Comparison of ENCODE assay signal across 9 mouse cellular contexts in genomic region chr10:42270277-42271083, GRCm38 (mm10). TPM values are rescaled to one million over a fixed set of nuclear protein-coding genes. Genes with fewer than 3 reads are reported as not detected.
DNase-seq lines count a peak whose midpoint lies in the region; ATAC-seq lines count a peak whose summit lies in the region.
"Had no signal": no experiment of that assay in that cellular context is flagged by ENCODE, and none has a peak within 500 bp of the region (broad histone marks: within the 10 kb centered on the region; RNA-seq: fewer than 3 reads in every experiment).

No protein-coding gene starts in this region.

- peak; percentile 70 for DNase-seq in adrenal gland, adult 2 months
- no peak for DNase-seq in adrenal gland, postnatal 25 days
- peak; percentile 74 to 80 for DNase-seq in spleen, postnatal 36 days (ENCODE audit: low spot score in 2 of 2)
- DNase-seq in spleen, postnatal 14 days (ENCODE audit: low spot score in 2 of 2): no peak
- peak; percentile 45 for DNase-seq in thymus, postnatal 4 days
- no peak for DNase-seq in forebrain, embryonic 14.5 days (ENCODE audit: low spot score)
- no peak for DNase-seq in left cerebral cortex, adult 18-20 months (ENCODE audit: low spot score in 2 of 2)

- H3K27me3 ChIP-seq in lung, embryonic 15.5 days: no peaks in the 10 kb centered on the region
- 0 out of 2 replicates have a peak, but pooled peaks cover 3% of the 10 kb centered on the region for H3K27me3 ChIP-seq in forebrain, embryonic 14.5 days (replicated peaks; ENCODE audit: control insufficient read depth, insufficient read depth, low read length)

- no peak overlapping the region for H3K4me3 ChIP-seq in lung, embryonic 15.5 days
- H3K4me3 ChIP-seq in forebrain, embryonic 14.5 days (ENCODE audit: low read depth, low read length): no peak overlapping the region
- H3K4me3 ChIP-seq: midbrain, embryonic 12.5 days had no signal

- no peak for ATAC-seq in lung, embryonic 15.5 days (ENCODE audit: borderline replicate concordance, extremely low read depth, low FRiP score, low TSS enrichment)
- ATAC-seq in forebrain, embryonic 14.5 days: no peak

- peaks cover 37% of the 10 kb centered on the region for H3K36me3 ChIP-seq in lung, embryonic 15.5 days
- no peaks in the 10 kb centered on the region for H3K36me3 ChIP-seq in forebrain, embryonic 14.5 days (ENCODE audit: control insufficient read depth, insufficient read depth, low read length)

- no peaks in the 10 kb centered on the region for H3K9me3 ChIP-seq in lung, embryonic 15.5 days
- H3K9me3 ChIP-seq in forebrain, embryonic 14.5 days (replicated peaks; ENCODE audit: control insufficient read depth, low read length): no peaks in the 10 kb centered on the region
- H3K9me3 ChIP-seq: midbrain, embryonic 12.5 days had no signal

- H3K9ac ChIP-seq in lung, embryonic 15.5 days: no peak overlapping the region
- no peak overlapping the region for H3K9ac ChIP-seq in forebrain, embryonic 14.5 days (ENCODE audit: low read length)
- H3K9ac ChIP-seq: midbrain, embryonic 12.5 days had no signal

- H3K4me1 ChIP-seq in lung, embryonic 15.5 days: peaks cover 63% of the 10 kb centered on the region
- peaks cover 15% of the 10 kb centered on the region for H3K4me1 ChIP-seq in forebrain, embryonic 14.5 days (ENCODE audit: control insufficient read depth, insufficient read depth, low read length)

- peak overlapping the region; percentile 38; the same call in 1 of the 2 replicates for H3K27ac ChIP-seq in lung, embryonic 15.5 days
- H3K27ac ChIP-seq in forebrain, embryonic 14.5 days (ENCODE audit: low read depth, low read length): no peak overlapping the region
- H3K27ac ChIP-seq: midbrain, embryonic 12.5 days had no signal

- peak overlapping the region; percentile 6; the same call in 1 of the 2 replicates for H3K4me2 ChIP-seq in lung, embryonic 15.5 days
- H3K4me2 ChIP-seq in forebrain, embryonic 14.5 days (ENCODE audit: low read length): no peak overlapping the region
- H3K4me2 ChIP-seq: midbrain, embryonic 12.5 days had no signal

- WGBS in lung, embryonic 15.5 days: 37% methylated on average over 10 of the region's 10 CpGs
- 68% methylated on average over 10 of the region's 10 CpGs for WGBS in forebrain, embryonic 14.5 days

RNA-seq across cellular contexts. Expression of gene Foxo3, which starts 6.1 kb away (rescaled TPM):
- total RNA-seq in adrenal gland, adult 2 months (2021): 10 to 100 TPM; 39.7 to 55.6 TPM
- 53.3 and 76.1 TPM in 2 replicates for polyA plus RNA-seq in adrenal gland, adult 2 months (2012; rRNA removed)
- total RNA-seq in adrenal gland, postnatal 25 days (2021): 56.1 and 56.7 TPM in 2 replicates
- 8.6 and 8.9 TPM in 2 replicates for polyA plus RNA-seq in lung, embryonic 15.5 days (2015; fragmentation: Nextera tagmentation; extraction: Ambion mirVana)
- polyA plus RNA-seq in forebrain, embryonic 14.5 days (2014; fragmentation: Nextera tagmentation; extraction: Ambion mirVana): 5.4 and 5.6 TPM in 2 replicates
- total RNA-seq in left cerebral cortex, adult 18-20 months (2021): 10 to 100 TPM; 71.8 to 72.4 TPM

Comparison
In these comparisons a context has a peak if more than half of its experiments do, and no peak if none do; other contexts are left out.
1. DNase-seq: peak in adrenal gland, adult 2 months (single experiment), spleen, postnatal 36 days (2 of 2) and thymus, postnatal 4 days (single experiment); none in adrenal gland, postnatal 25 days (single experiment), spleen, postnatal 14 days (0 of 2), forebrain, embryonic 14.5 days (single experiment) and left cerebral cortex, adult 18-20 months (0 of 2).